Mouse (Mus musculus): ENCODE data around the gene Eefsec.

The Eefsec gene

DNA sequence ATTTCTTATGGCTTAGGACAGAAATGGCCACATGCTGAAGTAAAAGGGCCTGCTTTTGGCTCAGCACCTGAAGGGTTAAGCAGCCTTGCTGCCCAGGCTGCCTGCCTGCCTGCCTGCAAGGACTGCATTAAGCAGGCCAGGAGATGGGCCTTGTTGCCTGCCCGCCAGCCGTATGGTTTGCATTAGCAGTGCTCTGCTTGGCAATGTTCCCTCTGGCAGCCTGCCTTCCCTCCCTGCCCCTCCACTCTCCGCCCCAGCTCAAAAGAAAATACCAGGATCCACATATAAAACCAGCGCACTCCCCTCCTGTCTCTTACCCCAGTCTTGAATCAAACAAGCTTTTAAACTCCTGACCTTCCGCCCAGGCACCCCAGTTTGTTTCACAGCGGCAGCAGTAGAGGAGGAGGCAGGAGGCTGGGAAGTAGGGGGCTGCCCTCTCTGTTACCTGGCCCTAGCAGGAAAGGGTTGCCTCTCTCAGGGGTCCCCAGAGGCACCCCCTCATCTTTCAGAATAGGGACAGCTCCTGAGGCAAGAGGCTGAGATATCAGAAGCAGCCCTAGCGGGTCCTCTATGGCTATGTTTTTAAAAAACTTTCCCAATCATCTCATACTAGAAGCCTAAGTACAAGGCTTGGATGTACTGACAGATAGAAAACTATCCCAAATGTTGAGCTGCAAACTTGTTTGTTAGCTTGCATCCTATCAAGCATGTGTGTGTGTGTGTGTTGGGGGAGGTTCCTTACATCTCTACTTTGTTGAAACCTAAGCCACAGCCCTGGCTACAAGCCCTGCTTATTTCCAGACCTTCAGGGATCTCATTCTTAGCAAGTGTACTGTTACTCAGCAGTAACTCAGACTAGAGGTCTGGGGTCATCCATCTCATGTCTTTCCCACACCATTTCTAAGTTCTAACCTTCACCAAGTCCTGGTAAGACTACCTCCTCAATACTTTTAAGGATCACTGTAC is 102.6 kb downstream of the Eefsec start:
- DNase-seq (ENCODE audit: low spot score in 2 of 2) = peak; percentile 41 to 66

DNA sequence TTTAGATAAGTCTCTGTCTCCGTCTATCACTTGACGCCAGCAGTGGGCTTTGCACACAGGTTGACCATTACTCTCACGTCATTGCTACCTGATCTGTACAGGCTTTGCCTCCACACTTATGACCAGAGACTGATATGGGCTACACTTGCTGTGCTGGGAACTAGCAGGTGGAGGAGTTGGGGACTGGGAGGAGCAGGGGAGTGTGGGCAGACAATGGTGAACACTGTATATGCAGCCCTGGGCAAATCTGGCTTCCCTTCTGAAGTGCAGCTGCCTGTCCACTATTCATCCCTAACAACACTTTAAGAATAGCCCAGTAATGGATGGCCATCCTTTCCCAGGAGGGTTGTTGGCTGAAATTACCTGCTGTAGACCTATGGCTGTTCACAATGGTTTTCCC is 103.4 kb downstream of the Eefsec start:
- no peak for DNase-seq (ENCODE audit: low spot score in 2 of 2)

DNA sequence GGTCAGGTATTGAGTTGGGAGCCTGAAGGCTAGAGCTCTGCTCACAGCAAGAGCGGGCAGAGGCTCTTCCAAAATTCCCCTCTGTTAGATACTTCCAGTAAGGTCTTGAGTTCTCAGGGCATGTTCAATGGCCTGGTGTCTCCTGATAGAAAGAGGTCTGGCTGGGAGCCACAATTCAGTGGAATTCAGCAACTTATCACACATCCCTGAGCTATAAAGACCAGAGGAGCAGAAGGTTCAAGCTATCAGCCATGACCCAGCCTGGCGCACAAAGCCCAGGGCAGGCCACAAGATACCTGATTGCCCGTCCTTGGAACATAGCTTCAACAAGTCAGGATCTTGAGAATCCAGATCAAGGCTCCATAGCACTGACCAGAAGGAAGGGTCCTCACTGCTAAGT is 105.2 kb downstream of the Eefsec start:
- peak in 1 of 2 experiments; percentile 38 for DNase-seq (ENCODE audit: low spot score in 2 of 2)

DNA sequence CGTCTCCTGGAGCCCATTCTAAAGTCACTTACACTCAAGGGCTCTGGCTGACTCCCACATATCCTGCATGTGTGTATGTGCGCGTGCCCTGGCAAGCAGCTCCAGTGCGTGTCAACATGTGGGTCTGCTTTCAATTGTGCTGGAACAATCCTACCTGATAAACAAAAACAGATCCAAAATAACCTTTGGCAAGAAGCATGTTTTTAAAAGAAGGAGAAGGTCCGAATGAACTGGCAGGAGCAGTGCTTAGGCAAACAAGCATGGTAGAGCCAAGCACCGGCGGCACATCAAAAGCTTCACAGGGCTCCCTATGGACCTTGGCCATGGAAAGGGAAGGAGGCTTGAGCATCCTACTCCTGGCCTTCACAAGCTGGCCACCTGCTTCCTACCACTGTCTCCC is 105.6 kb downstream of the Eefsec start:
- DNase-seq (ENCODE audit: low spot score in 2 of 2) = no peak

DNA sequence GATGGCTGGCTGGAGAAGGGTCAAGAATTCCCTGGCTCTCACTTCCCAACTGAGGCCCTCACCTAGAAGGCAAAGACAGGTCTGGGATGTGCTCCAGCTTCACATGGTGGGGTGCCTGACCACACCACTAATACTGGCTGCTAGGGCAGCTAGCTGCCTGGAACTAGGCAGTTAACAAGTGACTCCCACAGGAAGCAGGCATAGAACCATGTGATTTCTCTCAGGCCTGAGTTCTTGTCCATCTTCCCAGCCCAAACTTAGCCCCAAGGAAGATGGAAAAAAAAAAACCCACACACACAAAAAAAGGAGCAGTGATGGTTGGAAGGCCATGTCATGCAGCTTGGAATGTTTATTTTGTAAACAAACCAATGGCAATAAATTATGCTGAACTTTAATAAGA is 117.0 kb downstream of the Eefsec start:
- DNase-seq (ENCODE audit: low spot score in 2 of 2) = no peak

DNA sequence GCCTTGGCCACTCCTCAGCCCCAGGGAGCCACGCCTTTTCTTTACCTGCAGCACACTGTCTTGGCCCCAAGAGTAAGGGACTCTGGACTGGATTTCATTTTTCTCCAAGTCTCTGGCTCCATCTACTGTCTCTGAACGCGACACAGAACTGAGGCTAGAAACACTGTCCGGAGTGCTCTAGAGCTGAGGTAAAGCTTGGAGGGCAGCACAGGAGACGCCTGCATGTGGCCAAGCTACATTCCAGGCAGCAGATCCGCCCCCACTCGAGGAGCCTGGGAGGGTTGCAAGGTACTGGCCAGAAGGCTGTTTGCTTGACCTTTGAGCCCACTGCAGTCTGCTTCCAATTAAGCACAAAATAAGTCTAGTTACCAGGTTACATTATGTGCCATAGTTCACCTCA is 124.5 kb downstream of the Eefsec start:
- no peak for DNase-seq (ENCODE audit: low spot score in 2 of 2)

DNA sequence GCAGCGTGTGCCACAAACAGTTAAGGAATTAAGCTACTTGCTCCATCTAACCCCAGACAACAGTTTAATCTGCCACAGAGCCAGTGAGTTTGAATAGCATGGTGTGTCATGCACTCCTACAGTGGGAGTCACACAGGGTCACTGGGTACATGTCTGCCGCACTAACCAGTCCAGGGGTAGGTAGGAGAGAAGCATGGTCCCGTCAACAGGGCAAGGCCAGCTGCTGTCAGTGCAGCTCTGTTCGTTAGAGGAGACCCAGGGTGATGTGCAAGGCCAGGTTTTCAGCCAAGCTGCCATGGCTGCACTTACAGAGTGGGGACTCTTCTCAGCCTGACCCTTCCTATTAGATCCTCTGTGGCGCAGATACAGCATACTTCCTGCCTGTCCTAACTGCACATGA is 125.1 kb downstream of the Eefsec start:
- no peak for DNase-seq (ENCODE audit: low spot score in 2 of 2)

DNA sequence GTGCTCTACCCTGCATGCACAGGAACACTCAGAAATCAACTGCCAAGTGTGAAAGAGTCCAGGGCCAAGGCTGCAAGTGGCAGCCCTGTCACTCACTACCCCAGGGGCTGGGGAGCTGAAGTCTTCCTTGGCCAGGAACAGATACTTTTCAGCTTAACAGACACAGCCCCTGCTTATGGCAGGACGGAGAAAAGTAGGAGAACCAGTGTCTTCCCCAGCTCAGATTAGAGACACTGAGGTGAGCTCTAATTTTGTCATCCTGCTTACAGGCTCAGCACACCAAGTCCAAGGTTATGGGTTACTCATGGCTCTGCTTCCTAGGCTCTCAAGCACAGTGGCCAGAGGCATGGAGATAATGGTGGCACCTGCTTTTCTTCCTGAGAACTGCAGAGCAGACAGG is 126.6 kb downstream of the Eefsec start:
- no peak for DNase-seq (ENCODE audit: low spot score in 2 of 2)

DNA sequence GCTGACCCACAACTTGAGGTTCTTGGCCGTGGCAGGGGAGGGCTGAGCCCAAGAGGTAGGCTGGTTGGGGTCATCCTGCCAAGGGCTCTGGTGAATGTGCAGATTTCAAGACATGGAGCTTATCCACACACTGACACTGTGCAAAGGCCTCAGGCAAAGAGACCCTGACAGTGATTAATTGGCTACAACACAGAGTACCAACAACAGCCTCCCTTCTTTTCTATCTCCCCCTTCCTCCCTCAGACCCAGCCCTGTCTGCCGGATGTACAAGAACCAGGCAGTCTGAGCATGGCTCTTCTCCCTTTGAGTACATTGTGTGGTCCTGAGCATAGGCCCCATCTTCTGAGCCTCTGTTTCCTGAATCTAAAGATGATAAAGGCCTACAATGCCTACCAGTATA is 131.0 kb downstream of the Eefsec start:
- no peak for DNase-seq (ENCODE audit: low spot score in 2 of 2)

DNA sequence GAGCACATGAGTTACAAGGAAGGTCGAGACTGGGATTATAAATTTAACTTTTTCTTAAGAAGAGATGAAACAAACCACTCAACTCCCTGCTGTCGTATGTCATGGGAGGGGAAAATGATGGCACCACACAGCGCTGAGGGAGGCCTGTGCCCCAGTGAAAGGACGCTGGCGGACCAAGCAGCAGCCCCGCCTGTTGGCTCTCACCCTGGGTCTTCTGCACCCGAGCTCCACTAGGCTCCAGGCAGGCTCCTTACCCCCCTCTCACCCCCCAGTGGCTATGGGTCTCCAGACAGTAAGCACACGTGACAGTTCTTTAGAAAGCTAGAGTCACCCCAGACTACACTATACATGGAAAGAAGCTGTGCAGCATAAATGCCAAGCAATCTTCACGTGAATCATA is 132.4 kb downstream of the Eefsec start:
- no peak for DNase-seq (ENCODE audit: low spot score in 2 of 2)

DNA sequence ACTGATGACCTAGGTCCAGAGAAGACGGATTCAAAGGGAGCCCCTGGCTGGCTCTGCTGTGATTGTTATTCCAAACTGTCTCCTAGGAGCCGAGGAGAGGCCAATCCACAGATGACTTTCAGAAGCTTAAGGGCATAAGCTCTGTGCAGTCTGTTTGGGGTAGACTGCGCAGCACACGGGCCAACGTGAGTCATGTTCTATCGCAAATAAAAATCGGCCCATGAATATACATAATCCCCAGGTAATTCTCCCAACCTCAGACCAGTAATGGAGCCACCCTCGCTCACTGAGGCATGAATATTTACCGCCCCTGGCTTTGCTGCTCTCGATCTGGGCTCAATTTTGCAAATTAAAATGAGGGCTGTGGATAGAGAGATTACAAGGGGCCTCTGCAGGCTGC is 134.7 kb downstream of the Eefsec start:
- DNase-seq (ENCODE audit: low spot score in 2 of 2) = no peak

DNA sequence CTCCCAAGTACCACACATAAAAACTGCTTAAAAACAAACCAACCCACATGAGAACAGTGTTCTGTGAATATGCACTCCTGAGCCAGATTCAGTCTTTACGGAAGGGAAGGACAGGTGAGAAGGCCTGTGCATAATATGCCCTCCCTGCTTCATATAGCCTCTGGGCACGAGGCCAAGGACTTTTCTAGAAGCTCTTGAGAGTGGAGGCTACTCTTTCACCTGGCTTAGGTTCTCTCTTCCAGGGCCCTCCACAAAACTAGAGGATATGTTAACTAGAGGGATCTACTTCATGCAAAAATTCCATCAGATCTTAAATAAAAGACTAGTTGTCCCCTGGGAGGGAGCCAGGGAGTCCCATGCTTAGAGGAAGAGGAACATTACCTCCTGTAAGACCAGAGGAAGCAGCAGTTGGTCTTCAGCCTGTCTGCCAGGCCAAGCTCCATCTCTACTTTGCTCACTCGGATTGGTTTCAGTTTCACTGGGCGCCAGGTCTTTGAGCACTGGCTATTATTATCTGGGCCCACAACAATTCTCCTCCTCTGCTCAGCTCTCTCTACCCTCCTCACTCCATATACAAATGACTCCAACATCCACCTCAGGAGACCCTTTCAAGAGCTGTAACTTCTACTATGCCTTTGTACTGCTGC is 140.1 kb downstream of the Eefsec start:
- DNase-seq (ENCODE audit: low spot score in 2 of 2) = no peak

DNA sequence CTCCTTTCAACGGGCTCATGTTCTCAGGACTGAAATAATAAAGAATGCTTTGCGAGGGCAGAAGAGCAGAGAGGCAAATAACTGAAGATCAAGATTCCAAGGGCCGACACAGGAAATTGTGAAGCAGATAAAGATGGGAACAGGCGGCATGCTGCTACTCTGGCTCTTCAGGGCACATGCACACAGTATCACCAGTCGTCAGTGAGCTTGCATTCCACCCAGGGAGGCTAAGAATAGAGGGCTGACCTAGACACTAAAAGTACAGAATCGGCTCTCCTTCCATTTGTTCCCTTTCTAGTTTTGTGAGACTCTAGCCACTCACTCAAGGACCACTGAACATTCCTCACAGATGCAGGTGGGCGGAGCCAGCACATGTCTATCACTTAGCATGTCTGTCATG is 145.1 kb downstream of the Eefsec start:
- DNase-seq (ENCODE audit: low spot score in 2 of 2) = no peak

DNA sequence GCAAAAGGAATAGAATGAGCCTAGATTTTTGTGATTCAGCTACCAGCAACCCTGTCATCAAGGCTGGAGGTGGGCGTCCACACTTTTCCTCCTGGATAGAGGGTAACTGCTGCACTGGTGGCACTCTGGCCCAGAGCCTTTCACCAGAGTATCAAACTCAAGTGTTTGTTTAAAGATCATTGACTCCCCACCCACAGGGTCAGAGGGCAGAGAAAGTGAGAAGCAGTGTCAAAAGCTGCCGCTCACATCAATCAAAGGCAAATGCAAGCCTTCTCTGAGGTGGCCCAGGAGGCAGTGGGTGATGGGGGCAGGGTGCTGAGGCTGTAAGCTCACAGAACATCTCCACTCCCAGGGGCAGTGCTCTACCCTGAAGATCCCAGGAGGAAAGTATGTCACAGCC is 146.8 kb downstream of the Eefsec start:
- DNase-seq (ENCODE audit: low spot score in 2 of 2) = no peak

DNA sequence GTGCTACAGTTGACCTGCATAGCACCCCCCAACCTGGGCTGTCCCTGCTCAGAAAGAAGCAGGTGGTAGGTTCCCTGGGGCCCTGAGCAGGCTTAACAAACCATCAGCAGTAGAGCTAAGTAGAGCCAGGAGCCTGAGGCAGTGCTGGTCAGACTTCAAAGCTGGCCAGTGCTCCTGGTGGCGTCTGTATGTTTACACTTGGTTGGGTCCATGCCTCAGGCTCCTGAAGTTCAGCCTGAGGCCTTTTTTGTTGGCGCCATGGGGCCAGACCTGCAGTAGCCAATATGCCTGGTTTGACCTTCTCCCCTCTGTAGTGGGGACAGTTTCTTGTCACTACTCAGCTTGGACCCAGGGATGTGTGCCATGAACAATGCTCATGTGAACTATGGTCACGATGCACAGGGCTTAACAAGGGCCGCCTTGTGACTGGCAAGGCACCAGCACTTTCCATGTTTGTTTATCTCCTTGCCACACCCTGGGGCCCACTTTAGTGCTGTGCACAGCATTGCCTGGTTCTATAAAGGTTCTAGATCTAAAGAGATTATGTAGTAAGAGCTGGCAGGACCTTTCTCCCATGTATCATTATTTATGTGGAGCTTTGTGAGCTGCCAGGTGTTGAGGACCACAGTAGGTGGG is 153.9 kb downstream of the Eefsec start:
- DNase-seq (ENCODE audit: low spot score in 2 of 2) = no peak

DNA sequence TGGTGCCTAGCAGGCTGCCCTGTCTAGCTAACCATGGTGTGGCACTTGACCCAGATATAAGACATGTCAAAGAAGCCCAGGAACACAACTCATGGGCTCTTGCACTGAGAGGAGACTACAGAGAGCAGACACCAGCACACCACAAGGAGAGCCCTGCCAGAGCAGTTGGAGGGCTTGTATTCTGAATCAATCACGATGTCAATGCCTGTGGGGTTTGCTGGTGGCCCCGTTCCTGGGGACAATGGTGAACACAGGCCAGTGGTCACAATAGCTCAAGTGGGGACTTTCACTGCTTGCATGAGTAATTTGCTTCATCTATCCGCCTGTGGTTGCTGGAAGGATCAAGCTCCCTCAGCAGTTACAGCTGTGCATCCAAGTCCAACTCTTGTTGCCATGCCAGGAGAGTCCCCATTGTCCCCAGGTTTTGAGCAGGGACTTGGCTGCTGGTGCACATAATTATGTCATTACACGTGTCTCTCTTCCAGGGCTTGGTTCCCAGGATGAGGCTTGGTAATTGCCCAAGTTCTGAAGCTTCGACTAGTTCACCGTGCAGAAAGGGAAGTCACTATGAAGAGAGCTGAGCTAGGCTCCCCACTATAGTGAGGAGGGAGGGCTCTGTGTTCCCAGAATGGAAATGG is 156.1 kb downstream of the Eefsec start:
- DNase-seq (ENCODE audit: low spot score in 2 of 2) = no peak

DNA sequence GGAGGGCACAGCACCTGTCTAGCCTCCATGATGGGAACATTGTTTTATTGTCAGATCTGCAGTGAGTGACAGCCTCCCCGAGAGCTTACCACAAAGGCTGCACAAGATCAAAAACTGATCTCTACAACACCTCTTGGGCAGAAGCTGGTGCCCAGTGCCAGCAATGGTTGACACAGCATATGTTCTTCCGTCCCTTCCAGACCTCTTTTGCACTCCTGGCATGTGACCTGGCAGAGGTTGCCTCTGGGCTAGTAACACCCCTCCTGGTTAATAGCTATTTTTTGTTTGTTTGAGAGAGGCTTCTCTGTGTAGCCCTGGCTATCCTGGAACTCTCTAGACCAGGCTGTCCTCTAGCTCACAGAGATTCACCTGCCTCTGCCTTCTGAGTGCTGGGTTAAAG is 168.2 kb downstream of the Eefsec start:
- no peak for DNase-seq (ENCODE audit: low spot score in 2 of 2)

DNA sequence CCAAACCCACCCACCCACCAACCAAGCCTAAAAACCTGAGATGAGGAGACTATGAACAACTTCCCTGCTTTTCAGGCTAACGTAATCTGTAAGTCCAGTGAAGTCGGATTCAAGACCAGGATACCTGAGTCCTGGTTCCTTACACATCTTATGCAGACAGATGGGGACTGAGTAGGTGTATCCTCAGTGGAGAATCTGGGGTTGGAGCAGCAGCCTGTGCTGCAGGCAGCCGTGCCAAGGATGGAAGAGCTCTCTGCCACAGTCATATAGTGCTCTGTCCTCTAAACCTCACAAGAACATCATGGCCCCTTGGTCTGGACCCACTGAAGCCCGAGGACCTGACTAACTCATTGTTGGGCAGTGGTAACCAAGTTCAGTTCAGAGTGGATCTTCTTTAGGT is 169.1 kb downstream of the Eefsec start:
- no peak for DNase-seq (ENCODE audit: low spot score in 2 of 2)

DNA sequence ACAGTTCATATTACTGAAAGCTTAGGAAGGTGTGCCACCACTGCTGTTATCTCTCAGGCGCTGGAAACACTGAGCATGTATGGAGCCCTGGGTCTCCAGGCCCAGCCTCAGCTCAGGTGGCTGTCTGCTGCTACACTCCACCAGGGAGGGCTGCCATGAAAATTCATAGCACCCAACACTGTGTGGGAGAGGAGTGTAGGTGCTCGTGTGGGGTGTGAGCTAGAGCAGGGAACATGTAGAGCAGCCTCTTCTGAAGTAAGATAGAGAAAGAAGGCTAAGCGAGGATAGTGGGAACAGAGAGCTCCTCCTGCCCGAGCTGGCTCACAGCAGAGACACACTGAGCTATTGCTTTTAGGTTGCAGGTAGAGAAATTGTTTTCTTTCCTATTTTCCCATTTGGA is 170.1 kb downstream of the Eefsec start:
- no peak for DNase-seq (ENCODE audit: low spot score in 2 of 2)

DNA sequence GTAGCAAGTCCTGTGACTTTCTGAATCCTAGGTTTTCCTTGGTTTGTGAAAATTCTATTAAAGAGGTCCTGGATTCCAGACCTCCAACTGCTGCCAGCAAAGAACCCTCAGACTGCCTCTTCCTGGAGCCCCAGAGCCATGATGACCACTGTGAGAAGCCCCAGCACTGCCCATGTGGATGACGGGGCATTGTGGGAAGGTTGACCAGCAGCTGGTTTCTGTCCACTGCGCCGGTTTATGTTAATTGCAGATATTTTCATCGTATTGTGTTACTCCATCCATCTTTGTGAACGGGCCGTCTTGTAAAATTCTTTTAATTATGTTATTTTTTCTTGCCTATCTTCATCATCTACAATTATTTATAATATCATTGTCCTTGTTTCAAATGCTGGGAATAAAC is 171.7 kb downstream of the Eefsec start:
- no peak for DNase-seq (ENCODE audit: low spot score in 2 of 2)

DNA sequence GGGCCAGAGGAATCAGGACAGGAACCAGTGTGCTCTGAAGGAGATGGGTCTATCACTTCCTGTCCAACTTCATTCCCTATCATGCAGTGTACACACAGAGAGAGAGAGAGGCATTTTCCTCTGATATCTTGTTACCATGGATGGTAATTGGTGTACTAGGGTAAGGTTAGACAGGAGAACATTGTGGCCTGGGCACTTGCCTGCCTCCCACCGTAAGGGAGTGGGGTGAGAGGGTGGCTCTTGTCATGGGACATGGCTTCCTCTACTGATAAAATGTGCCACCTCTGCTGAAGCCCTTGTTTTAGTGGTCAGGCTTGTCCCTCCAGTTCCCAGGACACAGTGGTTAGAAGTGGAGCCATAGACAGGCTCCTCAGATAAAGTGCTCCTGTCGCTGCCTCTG is 178.4 kb downstream of the Eefsec start:
- no peak for DNase-seq (ENCODE audit: low spot score in 2 of 2)

DNA sequence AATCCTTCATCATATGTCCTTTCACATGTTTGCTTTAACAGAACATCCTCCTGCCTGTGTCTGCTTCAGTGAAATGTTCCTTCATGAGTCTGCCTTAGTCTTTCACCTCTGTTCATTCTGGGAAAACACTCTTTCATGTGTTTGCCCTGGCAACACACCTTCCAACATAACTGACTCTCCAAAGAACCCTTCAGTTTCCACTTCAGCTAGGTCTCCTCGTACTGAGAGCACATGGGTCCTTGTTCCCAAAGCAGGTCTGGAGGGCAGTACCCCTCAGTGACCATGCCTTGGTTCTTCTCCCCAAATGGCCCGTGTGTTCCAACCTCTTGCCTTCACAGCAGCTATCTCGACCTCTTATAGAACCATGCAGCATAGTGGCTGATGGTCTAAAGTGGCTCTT is 179.3 kb downstream of the Eefsec start:
- no peak for DNase-seq (ENCODE audit: low spot score in 2 of 2)
